Mouse (Mus musculus): ENCODE results near the gene Zfand4. TPM values are rescaled to one million over a fixed set of nuclear protein-coding genes. Genes with fewer than 3 reads are reported as not detected.
"Not testable (repeated sequence)": the region's sequence is repeated elsewhere in the genome, so short reads cannot be mapped to it uniquely, and the experiment has no call there.

Gene Zfand4
- polyA plus RNA-seq, 1 experiment from 2014 or later: 11.6 TPM

DNA sequence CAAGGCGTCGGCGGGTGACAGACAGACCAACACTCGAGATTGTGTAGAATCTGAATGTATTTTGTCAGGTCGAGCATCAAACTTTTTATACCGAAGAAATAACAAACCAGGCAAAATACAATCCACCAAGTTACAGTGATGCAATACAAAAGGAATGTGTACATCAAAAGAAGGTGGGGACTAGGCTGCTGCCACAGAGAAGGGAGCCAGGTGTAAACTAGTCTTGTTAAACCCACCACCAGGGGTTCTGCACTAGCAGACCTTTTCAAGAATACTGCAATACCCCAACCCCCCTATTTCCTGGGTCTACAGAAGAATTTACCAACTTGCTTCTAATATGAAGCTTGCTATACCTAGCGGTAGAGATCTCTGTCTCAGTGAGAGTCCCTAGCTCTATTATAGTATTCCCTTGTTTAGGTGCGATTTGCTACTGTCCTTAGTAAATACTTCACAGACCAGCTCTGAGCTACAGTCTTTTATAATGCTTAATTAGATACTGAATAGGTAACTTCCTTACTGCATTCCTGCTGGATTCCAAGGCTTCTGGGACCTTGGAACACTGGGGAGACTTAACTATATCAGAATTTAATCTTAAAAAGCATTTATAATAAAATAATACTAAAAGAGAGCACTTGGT lies 92.4 kb downstream of the Zfand4 start:
- not testable (repeated sequence) for H3K4me1 ChIP-seq; H3K9ac ChIP-seq; H3K27me3 ChIP-seq; H3K36me3 ChIP-seq; H3K4me3 ChIP-seq; H3K9me3 ChIP-seq; H3K27ac ChIP-seq; ATAC-seq (ENCODE audit: insufficient number of reproducible peaks, insufficient read depth, low FRiP score, low TSS enrichment); H3K4me2 ChIP-seq (replicated peaks)
- 70% methylated on average over 8 of the region's 8 CpGs for WGBS

DNA sequence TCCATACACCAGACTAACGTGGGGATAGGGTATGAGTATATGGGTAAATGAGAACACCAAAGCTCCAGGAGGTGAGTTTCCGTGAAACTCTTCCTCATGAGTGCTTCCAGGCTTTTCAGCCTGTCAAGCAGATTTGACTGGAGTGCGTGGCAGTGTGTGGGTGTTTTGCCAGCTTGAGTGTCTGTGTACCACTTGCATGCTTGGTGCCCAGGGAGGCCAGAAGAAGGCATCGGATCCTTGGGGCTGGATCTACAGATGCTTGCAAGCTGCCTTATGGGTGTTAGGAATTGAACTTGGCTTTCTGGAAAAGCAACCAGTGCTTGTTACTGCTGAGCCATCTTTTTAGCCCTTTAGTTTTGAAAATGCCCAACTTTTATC lies 92.9 kb downstream of the Zfand4 start:
- 68% methylated on average over 4 of the region's 4 CpGs for WGBS
- Histone ChIP-seq H3K36me3 (no peaks in the 10 kb centered on the region), H3K9ac (no peak overlapping the region), H3K4me3 (no peak overlapping the region), H3K4me1 (no peaks in the 10 kb centered on the region), H3K27ac (no peak overlapping the region), H3K4me2 (replicated peaks) (no peak overlapping the region), H3K9me3 (no peaks in the 10 kb centered on the region), H3K27me3 (no peaks in the 10 kb centered on the region)
- no peak for ATAC-seq (ENCODE audit: insufficient number of reproducible peaks, insufficient read depth, low FRiP score, low TSS enrichment)

DNA sequence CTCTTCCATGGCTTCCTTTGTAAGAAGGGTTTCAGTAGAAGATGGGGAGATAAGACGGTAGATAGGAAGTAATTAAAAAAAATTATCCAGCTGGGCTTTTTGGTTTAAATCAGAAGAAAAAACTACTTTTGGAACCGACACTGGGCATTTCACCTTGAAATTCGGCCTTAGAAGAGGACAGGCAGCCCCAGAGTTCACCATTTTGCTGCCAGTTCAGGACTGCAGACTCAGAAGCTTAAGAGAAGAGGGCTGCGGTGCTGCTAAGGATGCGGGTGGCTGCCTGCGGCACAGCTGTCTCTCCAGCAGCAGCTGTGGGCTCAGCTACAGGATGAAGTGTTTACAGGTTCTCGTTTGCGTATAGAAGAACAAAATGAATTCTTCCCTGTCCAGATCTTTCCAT lies 94.0 kb downstream of the Zfand4 start:
- H3K4me3 ChIP-seq: no peak overlapping the region
- no peak for ATAC-seq (ENCODE audit: insufficient number of reproducible peaks, insufficient read depth, low FRiP score, low TSS enrichment)
- H3K27ac ChIP-seq: no peak overlapping the region
- whole genome bisulfite sequencing: 65% methylated on average over 8 of the region's 8 CpGs
- no peaks in the 10 kb centered on the region for H3K27me3 ChIP-seq
- H3K36me3 ChIP-seq: no peaks in the 10 kb centered on the region
- no peak overlapping the region for H3K4me2 ChIP-seq (replicated peaks)
- no peaks in the 10 kb centered on the region for H3K9me3 ChIP-seq
- H3K4me1 ChIP-seq: no peaks in the 10 kb centered on the region
- no peak overlapping the region for H3K9ac ChIP-seq

DNA sequence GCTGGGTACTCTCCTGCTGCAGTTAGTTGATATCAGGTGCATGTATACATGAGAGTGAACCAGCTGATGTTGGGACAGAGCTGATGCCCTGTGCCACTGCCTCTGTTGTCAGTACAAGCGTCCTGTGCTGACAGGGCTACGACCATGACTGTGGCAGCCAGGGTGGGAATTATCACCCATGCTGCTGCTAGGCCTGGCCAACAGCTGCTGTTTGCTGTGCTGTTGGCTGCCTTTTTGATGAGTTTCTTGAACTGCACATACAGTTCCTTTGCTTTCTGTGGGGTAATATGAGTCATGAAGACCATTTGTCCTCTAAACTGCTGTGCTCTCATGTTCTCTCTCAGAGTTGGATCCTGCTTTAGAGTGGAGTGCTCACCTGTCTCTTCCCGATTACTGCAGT lies 95.2 kb downstream of the Zfand4 start:
- no peak for ATAC-seq (ENCODE audit: insufficient number of reproducible peaks, insufficient read depth, low FRiP score, low TSS enrichment)

GRCm38 (mm10) chr6:116361463-116361862 lies 97.4 kb downstream of the Zfand4 start:
- H3K9me3 ChIP-seq: no peaks in the 10 kb centered on the region
- H3K4me2 ChIP-seq (replicated peaks): no peak overlapping the region
- no peak overlapping the region for H3K9ac ChIP-seq
- no peaks in the 10 kb centered on the region for H3K4me1 ChIP-seq
- H3K27me3 ChIP-seq: no peaks in the 10 kb centered on the region
- H3K27ac ChIP-seq: no peak overlapping the region
- no peaks in the 10 kb centered on the region for H3K36me3 ChIP-seq
- ATAC-seq (ENCODE audit: insufficient number of reproducible peaks, insufficient read depth, low FRiP score, low TSS enrichment): no peak
- no peak overlapping the region for H3K4me3 ChIP-seq
- WGBS: 84% methylated on average over 3 of the region's 3 CpGs

More for the DNA sequence above, 95.2 kb downstream of the Zfand4 start:
- no peak overlapping the region for H3K27ac ChIP-seq
- H3K4me3 ChIP-seq: no peak overlapping the region
- no peak overlapping the region for H3K4me2 ChIP-seq (replicated peaks)
- no peaks in the 10 kb centered on the region for H3K36me3 ChIP-seq
- H3K27me3 ChIP-seq: no peaks in the 10 kb centered on the region
- H3K9ac ChIP-seq: no peak overlapping the region
- 81% methylated on average over 3 of the region's 3 CpGs for WGBS
- H3K4me1 ChIP-seq: no peaks in the 10 kb centered on the region
- no peaks in the 10 kb centered on the region for H3K9me3 ChIP-seq

GRCm38 (mm10) chr6:116361993-116362392 lies 98.0 kb downstream of the Zfand4 start:
- Histone ChIP-seq H3K36me3 (no peaks in the 10 kb centered on the region), H3K27ac (no peak overlapping the region), H3K9ac (no peak overlapping the region), H3K4me3 (no peak overlapping the region), H3K4me2 (replicated peaks) (no peak overlapping the region), H3K9me3 (no peaks in the 10 kb centered on the region), H3K4me1 (no peaks in the 10 kb centered on the region), H3K27me3 (no peaks in the 10 kb centered on the region)
- 87% methylated on average over 4 of the region's 4 CpGs for WGBS
- ATAC-seq (ENCODE audit: insufficient number of reproducible peaks, insufficient read depth, low FRiP score, low TSS enrichment): no peak

- Histone ChIP-seq H3K27me3 (no peaks in the 10 kb centered on the region), H3K9me3 (no peaks in the 10 kb centered on the region), H3K9ac (no peak overlapping the region), H3K4me1 (no peaks in the 10 kb centered on the region), H3K4me2 (replicated peaks) (no peak overlapping the region), H3K36me3 (no peaks in the 10 kb centered on the region), H3K27ac (no peak overlapping the region), H3K4me3 (no peak overlapping the region)
- WGBS: 83% methylated on average over 11 of the region's 11 CpGs
- ATAC-seq (ENCODE audit: insufficient number of reproducible peaks, insufficient read depth, low FRiP score, low TSS enrichment): no peak
These were observed 103.9 kb downstream of the Zfand4 start for GRCm38 (mm10) chr6:116367971-116368370.

GRCm38 (mm10) chr6:116369811-116370210 lies 105.8 kb downstream of the Zfand4 start:
- H3K4me3 ChIP-seq: no peak overlapping the region
- H3K36me3 ChIP-seq: no peaks in the 10 kb centered on the region
- no peak overlapping the region for H3K4me2 ChIP-seq (replicated peaks)
- no peaks in the 10 kb centered on the region for H3K27me3 ChIP-seq
- H3K27ac ChIP-seq: no peak overlapping the region
- no peaks in the 10 kb centered on the region for H3K9me3 ChIP-seq
- 95% methylated on average over 1 of the region's 1 CpGs for WGBS
- no peak overlapping the region for H3K9ac ChIP-seq
- ATAC-seq (ENCODE audit: insufficient number of reproducible peaks, insufficient read depth, low FRiP score, low TSS enrichment): no peak
- H3K4me1 ChIP-seq: peaks cover 3% of the 10 kb centered on the region; the same call in 1 of the 2 replicates

- no peak overlapping the region for H3K4me3 ChIP-seq
- no peak overlapping the region for H3K4me2 ChIP-seq (replicated peaks)
- H3K4me1 ChIP-seq: peaks cover 3% of the 10 kb centered on the region; the same call in 1 of the 2 replicates
- H3K36me3 ChIP-seq: no peaks in the 10 kb centered on the region
- ATAC-seq (ENCODE audit: insufficient number of reproducible peaks, insufficient read depth, low FRiP score, low TSS enrichment): no peak
- no peak overlapping the region for H3K27ac ChIP-seq
- no peak overlapping the region for H3K9ac ChIP-seq
- no peaks in the 10 kb centered on the region for H3K27me3 ChIP-seq
- WGBS: 84% methylated on average over 6 of the region's 6 CpGs
- H3K9me3 ChIP-seq: no peaks in the 10 kb centered on the region
These were observed 106.4 kb downstream of the Zfand4 start for GRCm38 (mm10) chr6:116370216-116370976.

DNA sequence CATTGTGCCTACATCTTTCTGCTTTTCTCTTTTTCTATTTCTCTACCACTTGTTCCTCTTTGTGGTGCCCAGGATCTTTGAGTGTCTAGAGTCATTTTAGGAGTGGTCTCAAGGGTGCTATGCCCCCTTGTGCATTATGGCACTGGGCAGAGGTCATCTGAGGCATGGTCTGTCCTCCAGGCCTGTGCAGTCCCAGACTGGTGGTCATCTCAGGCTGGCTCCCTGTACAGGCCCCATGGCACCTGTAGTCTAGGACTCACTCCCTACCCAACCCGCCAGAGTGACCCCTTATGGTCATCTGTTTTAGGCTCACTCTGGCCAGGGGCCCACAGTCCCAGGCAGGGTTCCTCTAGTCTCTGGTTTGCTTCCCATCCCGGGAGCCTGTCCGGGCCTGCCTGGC lies 107.5 kb downstream of the Zfand4 start:
- no peak for ATAC-seq (ENCODE audit: insufficient number of reproducible peaks, insufficient read depth, low FRiP score, low TSS enrichment)
- 95% methylated on average over 3 of the region's 3 CpGs for WGBS
- H3K36me3 ChIP-seq: no peaks in the 10 kb centered on the region
- no peak overlapping the region for H3K27ac ChIP-seq
- no peaks in the 10 kb centered on the region for H3K9me3 ChIP-seq
- H3K4me2 ChIP-seq (replicated peaks): no peak overlapping the region
- peaks cover 3% of the 10 kb centered on the region; the same call in 1 of the 2 replicates for H3K4me1 ChIP-seq
- H3K27me3 ChIP-seq: no peaks in the 10 kb centered on the region
- H3K4me3 ChIP-seq: no peak overlapping the region
- H3K9ac ChIP-seq: no peak overlapping the region

DNA sequence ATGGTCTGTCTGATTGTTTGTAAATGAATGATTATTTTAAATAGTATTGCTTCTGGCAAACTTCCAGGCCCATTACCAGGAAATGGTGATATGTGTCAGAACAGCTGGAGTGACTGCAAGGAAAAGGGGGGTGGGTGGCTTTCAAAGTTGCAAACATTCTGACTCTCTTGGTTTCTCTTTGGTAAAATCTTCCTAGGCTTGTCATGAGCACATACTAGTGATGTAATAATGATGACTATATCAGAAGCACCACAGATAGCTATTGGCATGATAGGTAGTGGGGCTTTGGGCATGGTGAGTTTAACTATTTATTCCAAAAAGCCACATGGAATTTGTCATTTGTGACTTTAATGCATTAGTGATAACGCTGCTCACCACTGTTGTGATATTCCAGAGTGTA lies 110.1 kb downstream of the Zfand4 start:
- Histone ChIP-seq H3K4me2 (replicated peaks) (no peak overlapping the region), H3K27ac (no peak overlapping the region), H3K9ac (no peak overlapping the region), H3K27me3 (no peaks in the 10 kb centered on the region), H3K9me3 (no peaks in the 10 kb centered on the region), H3K4me1 (peaks cover 3% of the 10 kb centered on the region; the same call in 1 of the 2 replicates), H3K36me3 (no peaks in the 10 kb centered on the region), H3K4me3 (no peak overlapping the region)
- 97% methylated on average over 1 of the region's 1 CpGs for WGBS
- ATAC-seq (ENCODE audit: insufficient number of reproducible peaks, insufficient read depth, low FRiP score, low TSS enrichment): no peak

- ATAC-seq (ENCODE audit: insufficient number of reproducible peaks, insufficient read depth, low FRiP score, low TSS enrichment): no peak
- no peak overlapping the region for H3K4me2 ChIP-seq (replicated peaks)
- peaks cover 3% of the 10 kb centered on the region; the same call in 1 of the 2 replicates for H3K4me1 ChIP-seq
- H3K27ac ChIP-seq: no peak overlapping the region
- H3K27me3 ChIP-seq: no peaks in the 10 kb centered on the region
- no peaks in the 10 kb centered on the region for H3K9me3 ChIP-seq
- H3K36me3 ChIP-seq: no peaks in the 10 kb centered on the region
- H3K9ac ChIP-seq: no peak overlapping the region
- no peak overlapping the region for H3K4me3 ChIP-seq
These were observed 110.6 kb downstream of the Zfand4 start for GRCm38 (mm10) chr6:116374618-116375017.

Measured in embryonic facial prominence, embryonic 12.5 days (tissue).